Mouse (Mus musculus) frontal cortex, postnatal 25 days (tissue): ENCODE results near the gene Camk1d.
"Not testable (repeated sequence)": the region's sequence is repeated elsewhere in the genome, so short reads cannot be mapped to it uniquely, and the experiment has no call there.

Experiments used
- DNase-seq, 2 experiments: peaks; one replicate each; pipeline ENCODE4 v3.0.0; 2022; ENCODE audit warnings: low spot score in 2 of 2

The Camk1d gene

GRCm38 (mm10) chr2:5398505-5398904, 315.8 kb downstream of the Camk1d start:
- no peak for DNase-seq

- DNase-seq, result no peak
Observed at GRCm38 (mm10) chr2:5398043-5398442, 316.3 kb downstream of the Camk1d start.

GRCm38 (mm10) chr2:5397468-5397867, 316.8 kb downstream of the Camk1d start:
- DNase-seq, result no peak

GRCm38 (mm10) chr2:5396415-5396814, 317.9 kb downstream of the Camk1d start:
- no peak for DNase-seq

GRCm38 (mm10) chr2:5395873-5396272, 318.4 kb downstream of the Camk1d start:
- DNase-seq, result no peak

GRCm38 (mm10) chr2:5392921-5393320, 321.4 kb downstream of the Camk1d start:
- DNase-seq, result no peak

GRCm38 (mm10) chr2:5392470-5392869, 321.8 kb downstream of the Camk1d start:
- no peak for DNase-seq

- no peak for DNase-seq
Observed at GRCm38 (mm10) chr2:5388381-5388780, 325.9 kb downstream of the Camk1d start.

GRCm38 (mm10) chr2:5381712-5382710, 332.3 kb downstream of the Camk1d start:
- DNase-seq, result no peak

GRCm38 (mm10) chr2:5380973-5381372, 333.3 kb downstream of the Camk1d start:
- no peak for DNase-seq

GRCm38 (mm10) chr2:5378922-5379321, 335.4 kb downstream of the Camk1d start:
- DNase-seq, result not testable (repeated sequence)

- DNase-seq, result no peak
Observed at GRCm38 (mm10) chr2:5378066-5378672, 336.1 kb downstream of the Camk1d start.

- DNase-seq, result no peak
Observed at GRCm38 (mm10) chr2:5372886-5373429, 341.4 kb downstream of the Camk1d start.

GRCm38 (mm10) chr2:5371316-5371715, 343.0 kb downstream of the Camk1d start:
- no peak for DNase-seq

- no peak for DNase-seq
Observed at GRCm38 (mm10) chr2:5370591-5370990, 343.7 kb downstream of the Camk1d start.

- DNase-seq, result no peak
Observed at GRCm38 (mm10) chr2:5363836-5364235, 350.5 kb downstream of the Camk1d start.

GRCm38 (mm10) chr2:5358049-5358448, 356.3 kb downstream of the Camk1d start:
- no peak for DNase-seq

- no peak for DNase-seq
Observed at GRCm38 (mm10) chr2:5357056-5357455, 357.3 kb downstream of the Camk1d start.

GRCm38 (mm10) chr2:5352821-5353522, 361.3 kb downstream of the Camk1d start:
- no peak for DNase-seq

- DNase-seq, result no peak
Observed at GRCm38 (mm10) chr2:5345344-5345743, 369.0 kb downstream of the Camk1d start.

GRCm38 (mm10) chr2:5327533-5328250, 386.6 kb downstream of the Camk1d start:
- no peak for DNase-seq
